Mouse (Mus musculus): ENCODE data around the gene Zbtb11.

- TF ChIP-seq CTCF (IDR thresholded peaks at IDR 0.05) (no peak), EP300 (IDR thresholded peaks at IDR 0.05) (no peak)
Observed at GRCm38 (mm10) chr16:55971735-55972615, 1.7 kb upstream of the Zbtb11 start.
